Mouse (Mus musculus) C2C12 (cell line): ENCODE results near the gene Elp5.

ENCODE experiments used
- CEBPB ChIP-seq: IDR thresholded peaks from one replicate; pipeline ENCODE4 v1.6.1; 2011; ENCODE audit warnings: low read depth, mild to moderate bottlenecking, control low read depth, moderate library complexity
- CTCF ChIP-seq: IDR thresholded peaks from one replicate; pipeline ENCODE4 v1.5.1; 2011; ENCODE audit not compliant: control insufficient read depth, insufficient read depth, insufficient read length
- FOSL1 ChIP-seq: IDR thresholded peaks from one replicate; pipeline ENCODE4 v1.8.0; 2011; ENCODE audit warnings: mild to moderate bottlenecking, low read length; ENCODE audit not compliant: poor library complexity, insufficient read depth, severe bottlenecking
- MAX ChIP-seq: IDR thresholded peaks from one replicate; pipeline ENCODE4 v1.6.1; 2011; ENCODE audit warnings: mild to moderate bottlenecking, control low read depth
- MYOD1 ChIP-seq: IDR thresholded peaks from one replicate; pipeline ENCODE4 v1.6.1; 2011; ENCODE audit warnings: low read depth; ENCODE audit not compliant: control insufficient read depth, insufficient read length
- USF1 ChIP-seq: IDR thresholded peaks from one replicate; pipeline ENCODE4 v1.6.1; 2011; ENCODE audit warnings: low read depth, mild to moderate bottlenecking, control low read depth, moderate library complexity

GRCm38 (mm10) chr11:69974907-69975306, 7.4 kb downstream of the Elp5 start:
- TF ChIP-seq CTCF (no peak), CEBPB (no peak), MAX (no peak), USF1 (no peak), FOSL1 (no peak), MYOD1 (no peak)
